Mouse (Mus musculus) gastrocnemius, postnatal 36 days (tissue): ENCODE measurements around the gene Oxct1. TPM values are rescaled to one million over a fixed set of nuclear protein-coding genes. Genes with fewer than 3 reads are reported as not detected.
A peak's percentile ranks its signal among the peaks of the same experiment; 100 is the strongest.

ENCODE experiments used
- DNase-seq, 2 experiments: peaks; one replicate each; pipeline ENCODE4 v3.0.0; 2022
- intact Hi-C: fragments of 180-260 bp; cut with DNase I; formaldehyde crosslinking; loops from one replicate; pipeline ENCODE4 v1.15.1; 2025
- total RNA-seq, 2 experiments: library from RNA; stranded (reverse); gene quantifications; 2 replicates each; pipeline ENCODE4 v1.2.3; 2021

Oxct1 gene
- total RNA-seq, 2 experiments from 2014 or later: 333 to 385 TPM

DNA sequence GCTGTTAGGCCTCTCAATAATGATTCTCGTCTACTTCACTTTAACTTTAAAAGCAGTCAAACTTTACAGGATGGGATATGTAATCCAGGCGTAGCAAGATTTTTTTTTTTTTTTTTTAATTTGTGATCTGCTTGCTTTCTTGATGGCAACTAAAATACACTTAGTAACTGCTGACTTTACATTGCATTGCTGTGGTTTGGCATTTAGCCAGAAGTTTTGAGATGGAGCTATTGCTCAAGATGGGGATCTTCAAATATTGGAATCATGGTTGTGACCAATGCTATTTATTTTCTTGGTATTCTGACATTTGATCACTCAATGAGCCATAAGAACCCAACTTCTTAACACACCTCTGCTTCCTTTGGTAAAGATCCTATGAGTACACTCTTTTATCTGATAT, 66.4 kb downstream of the Oxct1 start:
- intact Hi-C loops: no loop called here
- no peak for DNase-seq

- DNase-seq: no peak
- intact Hi-C loops: no loop called here
These were observed 74.2 kb downstream of the Oxct1 start for GRCm38 (mm10) chr15:4100341-4100921.

DNA sequence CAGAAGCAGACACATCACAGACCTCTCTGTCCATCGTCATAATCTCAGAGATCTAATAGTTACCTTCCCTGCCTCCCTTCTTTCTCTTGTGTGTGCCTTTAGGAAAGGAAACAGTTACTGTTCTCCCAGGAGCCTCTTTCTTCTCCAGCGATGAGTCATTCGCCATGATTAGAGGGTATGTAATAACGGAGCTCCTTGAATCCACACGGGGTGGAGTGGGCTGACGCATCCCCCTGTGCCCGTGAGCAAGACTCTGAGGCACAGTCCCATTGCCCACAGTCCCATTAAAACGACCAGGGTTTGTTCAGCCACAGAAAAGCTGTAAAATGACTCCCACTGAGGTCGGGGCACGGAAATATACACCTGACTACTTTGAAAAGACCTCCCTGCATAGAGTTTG, 74.8 kb downstream of the Oxct1 start:
- no peak for DNase-seq
- intact Hi-C loops: no loop called here

DNA sequence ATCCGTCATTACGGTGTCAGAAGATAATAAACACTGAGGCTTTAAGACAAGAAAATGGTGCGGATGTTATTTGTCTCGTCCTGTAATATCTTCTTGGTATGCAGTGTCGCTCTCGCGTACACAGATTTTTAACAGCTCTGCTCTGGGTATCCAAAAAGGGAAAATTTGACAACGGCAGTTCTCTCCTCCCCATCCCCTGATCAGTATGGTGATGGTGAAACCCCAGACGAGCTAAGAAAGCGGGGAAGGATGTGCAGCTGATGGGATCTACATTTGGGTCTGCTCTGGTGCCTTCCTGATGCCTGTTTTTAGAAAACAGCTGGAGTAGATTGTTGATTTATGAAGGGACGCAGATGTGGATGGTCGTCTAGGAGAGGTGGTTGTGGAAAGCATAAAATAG, 78.1 kb downstream of the Oxct1 start:
- DNase-seq: no peak
- intact Hi-C loops: no loop called here

- DNase-seq: no peak
- intact Hi-C loops: no loop called here
These were observed 79.3 kb downstream of the Oxct1 start for GRCm38 (mm10) chr15:4105498-4105897.

- intact Hi-C loops: no loop called here
These were observed 93.8 kb downstream of the Oxct1 start for GRCm38 (mm10) chr15:4119962-4120361.

DNA sequence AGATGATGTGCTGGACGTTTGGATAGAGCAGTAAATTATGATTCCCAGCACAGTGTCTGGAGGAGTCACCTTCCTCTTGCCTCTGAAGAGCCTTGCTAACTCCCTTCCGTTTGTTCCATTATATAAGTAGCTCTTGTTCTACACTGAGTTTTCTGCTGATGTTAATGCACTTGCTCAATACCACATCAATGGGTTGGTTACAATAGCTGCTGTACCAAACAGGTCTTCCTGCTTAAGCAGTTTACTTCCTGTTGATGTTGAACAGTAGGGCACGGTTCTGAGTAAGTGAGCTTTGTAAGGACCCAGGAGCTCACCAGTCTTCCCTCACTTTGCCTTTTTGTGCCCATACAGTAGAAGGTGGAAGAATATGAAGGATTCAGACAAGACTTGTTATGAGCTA, 98.5 kb downstream of the Oxct1 start:
- DNase-seq: no peak
- intact Hi-C loops: no loop called here

More at GRCm38 (mm10) chr15:4119962-4120361, 93.8 kb downstream of the Oxct1 start:
- DNase-seq: no peak

DNA sequence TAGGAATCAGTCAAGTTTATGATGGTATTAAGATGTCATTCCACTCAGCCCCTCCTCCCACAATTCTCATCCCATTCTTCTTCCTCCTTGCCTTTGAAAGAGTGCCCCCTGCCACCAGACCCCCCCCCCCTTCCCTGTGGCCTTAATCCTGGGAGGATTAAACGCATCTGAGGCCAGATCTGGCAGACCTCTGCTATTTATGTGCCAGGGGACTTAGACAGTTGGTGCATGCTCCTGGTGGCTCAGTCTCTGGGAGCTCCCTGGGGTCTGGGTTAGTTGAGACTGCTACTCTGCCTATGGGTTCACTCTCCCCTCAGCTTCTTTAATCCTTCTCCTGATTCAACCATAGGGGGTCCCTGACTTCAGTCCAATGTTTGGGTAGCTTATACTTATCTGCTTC, 112.3 kb downstream of the Oxct1 start:
- no peak for DNase-seq
- intact Hi-C loops: no loop called here

GRCm38 (mm10) chr15:4139516-4139915, 113.3 kb downstream of the Oxct1 start:
- intact Hi-C loops: no loop called here
- DNase-seq: no peak

DNA sequence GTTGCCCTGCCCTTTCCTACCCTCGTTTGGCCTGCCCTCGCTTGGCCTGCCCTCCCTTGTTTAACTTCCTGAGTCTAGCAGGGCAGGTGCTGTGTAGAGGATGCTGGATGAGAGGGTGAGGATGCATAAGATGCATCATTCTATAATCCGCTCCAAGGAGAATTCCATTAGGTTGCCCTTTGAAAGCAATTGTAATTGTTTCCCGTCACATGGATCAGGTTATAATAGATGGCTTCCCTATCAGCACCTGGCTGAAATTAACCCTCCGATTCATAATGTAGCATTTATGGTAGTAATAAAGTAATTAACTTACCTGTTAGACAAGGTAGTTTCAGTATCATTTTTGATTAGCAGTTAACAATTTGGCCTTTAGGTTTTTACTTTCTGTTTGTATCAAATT, 119.2 kb downstream of the Oxct1 start:
- intact Hi-C loops: no loop called here

GRCm38 (mm10) chr15:4147700-4148099, 121.5 kb downstream of the Oxct1 start:
- DNase-seq: no peak

More for the DNA sequence above, 119.2 kb downstream of the Oxct1 start:
- no peak for DNase-seq

DNA sequence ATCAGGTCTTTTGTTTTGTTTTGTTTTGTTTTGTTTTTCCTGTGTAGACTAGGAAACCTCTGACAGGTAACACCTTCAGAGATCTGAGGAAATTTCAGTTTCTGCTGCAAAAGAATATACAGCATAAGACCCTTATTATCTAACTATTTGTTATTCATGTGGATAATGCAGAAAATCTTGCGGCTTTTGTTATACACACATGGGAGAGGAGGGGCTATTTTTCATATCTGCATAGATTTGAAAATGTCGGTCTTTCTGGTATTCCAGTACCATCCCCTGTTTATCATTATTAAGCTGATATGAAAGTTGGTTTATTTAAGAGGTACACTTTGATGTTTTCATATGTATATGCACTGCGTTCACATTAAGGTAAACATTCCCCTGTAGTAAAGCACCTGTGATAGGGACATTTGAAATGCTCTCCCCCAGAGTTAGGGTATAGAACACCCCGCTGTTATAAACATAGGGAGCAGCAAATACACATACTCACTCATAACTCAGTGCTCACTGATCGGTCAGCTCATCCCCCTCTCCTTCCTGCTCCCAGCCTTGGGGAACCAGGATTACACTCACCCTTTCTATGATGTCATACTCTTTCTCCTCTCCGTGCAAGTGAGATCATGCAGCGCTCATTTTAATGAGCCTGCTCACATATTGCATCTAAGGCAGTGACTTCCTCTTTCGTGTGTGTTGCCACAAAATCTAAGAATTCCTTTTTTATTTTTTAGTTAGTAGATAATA, 122.6 kb downstream of the Oxct1 start:
- no peak for DNase-seq
- intact Hi-C loops: no loop called here

More at GRCm38 (mm10) chr15:4147700-4148099, 121.5 kb downstream of the Oxct1 start:
- intact Hi-C loops: no loop called here

- intact Hi-C loops: no loop called here
- DNase-seq: peak; percentile 14 to 39
These were observed 128.5 kb downstream of the Oxct1 start for GRCm38 (mm10) chr15:4154646-4155045.

- intact Hi-C loops: no loop called here
- no peak for DNase-seq
These were observed 141.8 kb downstream of the Oxct1 start for GRCm38 (mm10) chr15:4167946-4168345.

- DNase-seq: no peak
- intact Hi-C loops: no loop called here
These were observed 145.4 kb downstream of the Oxct1 start for GRCm38 (mm10) chr15:4171600-4171999.

GRCm38 (mm10) chr15:4197913-4198312, 171.7 kb downstream of the Oxct1 start:
- intact Hi-C loops: no loop called here

More at GRCm38 (mm10) chr15:4197913-4198312, 171.7 kb downstream of the Oxct1 start:
- no peak for DNase-seq

Other genes with a start within 250 kb of the Oxct1 start
- 1 to 10 TPM; 2.5 to 3.9 TPM for gene Fbxo4, start 46.8 kb upstream of the Oxct1 start, total RNA-seq
- 10 to 100 TPM in 1 of 2 experiments, 1 to 10 TPM in 1; 9.6 to 10.7 TPM for gene AW549877, start 30.6 kb upstream of the Oxct1 start, total RNA-seq